Mouse (Mus musculus) embryonic facial prominence, embryonic 13.5 days (tissue): ENCODE results near the gene Olfr164. TPM values are rescaled to one million over a fixed set of nuclear protein-coding genes. Genes with fewer than 3 reads are reported as not detected.

Source experiments
- ATAC-seq: fragments of 200-750 bp; cut with Nextera tagmentation; 2 replicates; pipeline ENCODE4 v1.8.0; 2017; ENCODE audit warnings: low read depth; ENCODE audit not compliant: insufficient number of reproducible peaks, insufficient read depth, low FRiP score, low TSS enrichment
- H3K27ac ChIP-seq: fragments of 300-500 bp; sonication (generic); 2 replicates; pipeline ENCODE4 v1.5.1; 2015; ENCODE audit warnings: moderate library complexity, mild to moderate bottlenecking, inconsistent platforms
- H3K27me3 ChIP-seq: fragments of 300-500 bp; sonication (generic); 2 replicates; pipeline ENCODE4 v1.6.1; 2015; ENCODE audit warnings: mild to moderate bottlenecking, inconsistent platforms
- H3K36me3 ChIP-seq: fragments of 300-500 bp; sonication (generic); 2 replicates; pipeline ENCODE4 v1.6.1; 2015; ENCODE audit warnings: mild to moderate bottlenecking, inconsistent platforms
- H3K4me1 ChIP-seq: fragments of 300-500 bp; sonication (generic); 2 replicates; pipeline ENCODE4 v1.6.1; 2015; ENCODE audit warnings: inconsistent platforms
- H3K4me2 ChIP-seq: fragments of 300-500 bp; sonication (generic); 2 replicates; pipeline ENCODE4 v1.6.1; 2015; ENCODE audit warnings: moderate library complexity, mild to moderate bottlenecking, inconsistent platforms
- H3K4me3 ChIP-seq: fragments of 300-500 bp; sonication (generic); 2 replicates; pipeline ENCODE4 v1.5.1; 2015; ENCODE audit warnings: mild to moderate bottlenecking, inconsistent platforms
- H3K9ac ChIP-seq: fragments of 300-500 bp; sonication (generic); 2 replicates; pipeline ENCODE4 v1.6.1; 2015; ENCODE audit warnings: mild to moderate bottlenecking, inconsistent platforms
- H3K9me3 ChIP-seq: fragments of 300-500 bp; sonication (generic); 2 replicates; pipeline ENCODE4 v1.6.1; 2016; ENCODE audit warnings: inconsistent platforms
- WGBS: fragments of 180-500 bp; shearing (Covaris S2); methylation state at CpG from one replicate; pipeline ENCODE4 v1.1.7; 2015; ENCODE audit warnings: mixed read lengths; 5-methylcytosine and 5-hydroxymethylcytosine counted together
- microRNA-seq: library from miRNA; unstranded; fragments of <30 nt; microRNA quantifications from one replicate; pipeline ENCODE4, GENCODE M21; 2016
- polyA plus RNA-seq: library from polyadenylated mRNA; unstranded; fragments of >200 nt; fragmentation: Nextera tagmentation; extraction: Ambion mirVana; gene quantifications from 2 replicates; pipeline ENCODE4 v1.2.1, GENCODE M21; 2015

The Olfr164 gene
- not detected in 2 replicates for polyA plus RNA-seq

DNA sequence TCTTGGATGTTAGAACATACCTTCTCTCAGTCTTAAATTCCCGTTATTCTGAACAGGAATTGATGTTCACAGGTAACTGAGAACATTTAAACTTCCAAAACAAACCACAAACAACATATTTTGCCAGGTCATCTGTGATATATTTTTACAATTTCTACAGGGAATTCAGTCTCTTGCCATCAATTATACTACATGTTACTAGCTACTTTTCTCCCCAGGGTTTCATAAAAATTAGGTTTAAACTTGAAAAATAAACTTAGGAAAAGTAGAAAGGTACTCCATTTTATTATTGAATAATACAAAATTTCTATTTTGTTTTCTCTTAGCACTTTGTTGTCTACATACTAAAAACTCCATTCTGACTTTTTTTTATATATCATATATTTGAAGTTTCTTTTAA, at the start of gene Olfr164:
Gene Olfr164, minus strand, starts transcription at position 101 of the 400 bp plus-strand sequence.
- no peak for ATAC-seq
- Histone ChIP-seq H3K36me3 (no peaks in the 10 kb centered on the region), H3K4me3 (no peak within 1 kb of the TSS), H3K9ac (no peak within 1 kb of the TSS), H3K27me3 (no peaks in the 10 kb centered on the region), H3K27ac (no peak within 1 kb of the TSS), H3K4me1 (no peaks in the 10 kb centered on the region), H3K4me2 (no peak within 1 kb of the TSS), H3K9me3 (no peaks in the 10 kb centered on the region)
- 28% methylated on average over 1 of the region's 1 CpGs for WGBS

GRCm38 (mm10) chr16:19349111-19349510, 35.2 kb upstream of the Olfr164 start:
- no peak overlapping the region for H3K9ac ChIP-seq
- no peaks in the 10 kb centered on the region for H3K4me1 ChIP-seq
- no peak for ATAC-seq
- 89% methylated on average over 6 of the region's 6 CpGs for WGBS
- no peak overlapping the region for H3K4me2 ChIP-seq
- H3K27me3 ChIP-seq, result no peaks in the 10 kb centered on the region
- no peaks in the 10 kb centered on the region for H3K9me3 ChIP-seq
- no peak overlapping the region for H3K27ac ChIP-seq
- H3K4me3 ChIP-seq, result no peak overlapping the region
- H3K36me3 ChIP-seq, result no peaks in the 10 kb centered on the region

GRCm38 (mm10) chr16:19263235-19263634, 50.6 kb downstream of the Olfr164 start:
- H3K9me3 ChIP-seq, result no peaks in the 10 kb centered on the region
- WGBS, result 29% methylated on average over 1 of the region's 1 CpGs
- H3K4me3 ChIP-seq, result no peak overlapping the region

GRCm38 (mm10) chr16:19260780-19261179, 53.1 kb downstream of the Olfr164 start:
- no peak for ATAC-seq
- H3K4me3 ChIP-seq, result no peak overlapping the region
- H3K4me1 ChIP-seq, result no peaks in the 10 kb centered on the region
- no peak overlapping the region for H3K4me2 ChIP-seq
- H3K9ac ChIP-seq, result no peak overlapping the region
- no peaks in the 10 kb centered on the region for H3K36me3 ChIP-seq
- WGBS, result 51% methylated on average over 1 of the region's 1 CpGs
- H3K27me3 ChIP-seq, result no peaks in the 10 kb centered on the region
- no peaks in the 10 kb centered on the region for H3K9me3 ChIP-seq
- H3K27ac ChIP-seq, result no peak overlapping the region

More at GRCm38 (mm10) chr16:19263235-19263634, 50.6 kb downstream of the Olfr164 start:
- no peaks in the 10 kb centered on the region for H3K36me3 ChIP-seq
- H3K4me2 ChIP-seq, result no peak overlapping the region
- no peaks in the 10 kb centered on the region for H3K4me1 ChIP-seq
- no peak for ATAC-seq
- no peak overlapping the region for H3K9ac ChIP-seq
- H3K27ac ChIP-seq, result no peak overlapping the region
- no peaks in the 10 kb centered on the region for H3K27me3 ChIP-seq

DNA sequence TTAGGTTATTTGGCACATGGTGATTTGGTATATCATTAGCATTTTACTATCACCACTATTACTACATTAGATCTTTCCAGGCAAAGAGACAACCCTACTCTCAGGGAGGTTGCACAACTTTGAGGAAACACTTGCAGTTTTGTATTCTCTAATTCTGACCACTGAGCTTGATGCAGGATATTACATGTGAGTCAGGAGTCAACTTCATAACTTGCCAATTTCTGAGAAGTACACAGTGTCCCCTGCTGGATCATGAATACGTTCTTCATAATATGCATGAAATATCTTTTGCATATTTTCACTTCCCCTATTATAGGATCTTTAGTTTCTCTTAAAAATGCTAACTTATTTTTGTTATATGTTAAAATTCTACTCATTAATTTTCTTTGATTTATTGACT, 68.0 kb downstream of the Olfr164 start:
- WGBS, result 79% methylated on average over 1 of the region's 1 CpGs
- H3K27me3 ChIP-seq, result no peaks in the 10 kb centered on the region
- H3K4me2 ChIP-seq, result no peak overlapping the region
- no peak overlapping the region for H3K4me3 ChIP-seq
- no peak for ATAC-seq
- H3K9ac ChIP-seq, result no peak overlapping the region
- no peaks in the 10 kb centered on the region for H3K36me3 ChIP-seq
- H3K9me3 ChIP-seq, result no peaks in the 10 kb centered on the region
- no peak overlapping the region for H3K27ac ChIP-seq
- H3K4me1 ChIP-seq, result no peaks in the 10 kb centered on the region

DNA sequence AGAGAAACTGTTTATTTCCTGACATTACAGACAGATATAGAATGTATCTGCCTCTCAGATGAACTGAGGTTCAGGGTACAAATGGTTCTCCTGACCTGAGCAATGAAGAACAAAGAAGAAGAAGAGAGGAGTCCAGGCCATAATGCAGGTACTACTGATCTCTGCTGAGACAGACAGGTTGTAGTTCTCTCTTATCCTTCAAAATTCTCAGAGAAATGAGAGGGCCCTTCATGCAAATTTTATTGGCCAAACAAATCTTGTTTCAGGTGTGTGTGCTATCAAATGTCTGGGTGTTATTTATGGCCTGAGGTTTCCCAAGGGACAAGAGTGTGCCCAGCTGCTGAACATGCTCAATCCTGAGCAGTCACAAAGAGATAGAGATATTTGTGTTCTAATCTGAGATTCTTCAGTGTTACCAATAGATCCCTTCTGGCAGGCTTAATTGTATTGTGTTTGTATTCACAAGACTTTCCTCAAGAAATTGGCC, 72.3 kb downstream of the Olfr164 start:
- no peak for ATAC-seq
- H3K27ac ChIP-seq, result no peak overlapping the region
- H3K27me3 ChIP-seq, result no peaks in the 10 kb centered on the region
- H3K9me3 ChIP-seq, result no peaks in the 10 kb centered on the region
- H3K4me1 ChIP-seq, result no peaks in the 10 kb centered on the region
- H3K9ac ChIP-seq, result no peak overlapping the region
- no peak overlapping the region for H3K4me3 ChIP-seq
- no peak overlapping the region for H3K4me2 ChIP-seq
- H3K36me3 ChIP-seq, result no peaks in the 10 kb centered on the region

GRCm38 (mm10) chr16:19240792-19241538, 72.9 kb downstream of the Olfr164 start:
- WGBS, result 79% methylated on average over 6 of the region's 6 CpGs
- Histone ChIP-seq H3K4me1 (no peaks in the 10 kb centered on the region), H3K4me2 (no peak overlapping the region), H3K9me3 (no peaks in the 10 kb centered on the region), H3K36me3 (no peaks in the 10 kb centered on the region), H3K4me3 (no peak overlapping the region), H3K27ac (no peak overlapping the region), H3K9ac (no peak overlapping the region), H3K27me3 (no peaks in the 10 kb centered on the region)
- ATAC-seq, result no peak

DNA sequence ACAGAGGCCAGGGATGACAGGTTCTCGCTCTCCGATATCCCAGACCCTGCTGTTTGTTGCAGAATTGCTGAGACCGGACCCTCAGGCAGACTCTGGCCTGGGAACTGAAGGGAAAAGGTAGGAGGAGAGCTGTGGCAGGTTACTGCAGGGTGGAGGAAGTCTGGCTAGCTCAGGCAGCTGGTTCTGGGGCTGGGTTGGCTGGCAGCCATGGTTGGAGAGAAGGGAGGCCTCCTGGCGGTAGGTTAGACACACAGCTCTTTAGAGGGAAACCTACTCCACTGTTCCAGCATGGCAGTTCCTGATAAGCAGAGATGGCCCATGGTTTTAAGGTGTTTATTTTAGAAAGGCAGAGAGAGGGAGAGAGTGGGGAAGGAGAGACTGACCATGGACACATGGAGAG, 77.1 kb downstream of the Olfr164 start:
- H3K27me3 ChIP-seq, result no peaks in the 10 kb centered on the region
- WGBS, result 83% methylated on average over 4 of the region's 4 CpGs
- H3K4me3 ChIP-seq, result no peak overlapping the region
- no peak overlapping the region for H3K9ac ChIP-seq
- no peak overlapping the region for H3K4me2 ChIP-seq
- ATAC-seq, result no peak
- no peak overlapping the region for H3K27ac ChIP-seq
- H3K9me3 ChIP-seq, result no peaks in the 10 kb centered on the region
- no peaks in the 10 kb centered on the region for H3K4me1 ChIP-seq
- H3K36me3 ChIP-seq, result no peaks in the 10 kb centered on the region

Small RNA genes lying within 50 kb of the gene (microRNA-seq; reads per million reads assigned to microRNA genes)
- gene Gm23612, result not detected

Other genes with a start within 250 kb of the Olfr164 start
- not detected in 2 replicates for gene Olfr165, start 109.1 kb upstream of the Olfr164 start, polyA plus RNA-seq
- not detected in 2 replicates for gene Olfr166, start 169.6 kb upstream of the Olfr164 start, polyA plus RNA-seq
- gene Olfr167, start 208.2 kb upstream of the Olfr164 start, polyA plus RNA-seq, result not detected in 2 replicates
- gene Olfr168, start 221.5 kb upstream of the Olfr164 start, polyA plus RNA-seq, result not detected in 2 replicates